Mouse (Mus musculus): ENCODE data around the gene Pced1b. TPM values are rescaled to one million over a fixed set of nuclear protein-coding genes. Genes with fewer than 3 reads are reported as not detected.

The Pced1b gene
- polyA plus RNA-seq, 1 experiment from 2014 or later: 3.0 TPM

- Histone ChIP-seq H3K27me3 (replicated peaks) (no peaks in the 10 kb centered on the region), H3K36me3 (no peaks in the 10 kb centered on the region), H3K27ac (no peak overlapping the region), H3K4me3 (replicated peaks) (no peak overlapping the region), H3K9ac (no peak overlapping the region), H3K9me3 (no peaks in the 10 kb centered on the region), H3K4me2 (no peak overlapping the region), H3K4me1 (no peaks in the 10 kb centered on the region)
- 21% methylated on average over 7 of the region's 7 CpGs for WGBS
- ATAC-seq (ENCODE audit: insufficient read depth, low FRiP score, low read depth): no peak
These were observed 11.7 kb upstream of the Pced1b start for GRCm38 (mm10) chr15:97235183-97235582.

- no peaks in the 10 kb centered on the region for H3K27me3 ChIP-seq (replicated peaks)
- no peak overlapping the region for H3K27ac ChIP-seq
- no peak overlapping the region for H3K9ac ChIP-seq
- no peak overlapping the region for H3K4me2 ChIP-seq
- no peaks in the 10 kb centered on the region for H3K4me1 ChIP-seq
- 56% methylated on average over 9 of the region's 9 CpGs for WGBS
- H3K4me3 ChIP-seq (replicated peaks): no peak overlapping the region
- no peaks in the 10 kb centered on the region for H3K9me3 ChIP-seq
- H3K36me3 ChIP-seq: no peaks in the 10 kb centered on the region
- ATAC-seq (ENCODE audit: insufficient read depth, low FRiP score, low read depth): no peak
These were observed 10.0 kb upstream of the Pced1b start for GRCm38 (mm10) chr15:97236943-97237342.

- Histone ChIP-seq H3K9ac (no peak overlapping the region), H3K27me3 (replicated peaks) (peaks cover 10% of the 10 kb centered on the region), H3K4me3 (replicated peaks) (no peak overlapping the region), H3K9me3 (no peaks in the 10 kb centered on the region), H3K4me2 (no peak overlapping the region), H3K36me3 (no peaks in the 10 kb centered on the region), H3K27ac (no peak overlapping the region), H3K4me1 (no peaks in the 10 kb centered on the region; the same call in 1 of the 2 replicates)
- WGBS: 75% methylated on average over 18 of the region's 18 CpGs
- ATAC-seq (ENCODE audit: insufficient read depth, low FRiP score, low read depth): no peak
These were observed 1.5 kb upstream of the Pced1b start for GRCm38 (mm10) chr15:97245392-97245791.

- Histone ChIP-seq H3K27me3 (replicated peaks) (peaks cover 10% of the 10 kb centered on the region), H3K4me1 (no peaks in the 10 kb centered on the region; the same call in 1 of the 2 replicates), H3K36me3 (no peaks in the 10 kb centered on the region), H3K9ac (no peak overlapping the region), H3K4me3 (replicated peaks) (peak overlapping the region; percentile 67; the same call in 1 of the 2 replicates), H3K4me2 (peak overlapping the region; percentile 93), H3K9me3 (no peaks in the 10 kb centered on the region), H3K27ac (no peak overlapping the region)
- WGBS: 28% methylated on average over 14 of the region's 14 CpGs
- no peak for ATAC-seq (ENCODE audit: insufficient read depth, low FRiP score, low read depth)
These were observed 651 bp upstream of the Pced1b start for GRCm38 (mm10) chr15:97246256-97246655.

- Histone ChIP-seq H3K9me3 (no peaks in the 10 kb centered on the region), H3K27ac (peak overlapping the region; percentile 82), H3K4me2 (peak overlapping the region; percentile 93), H3K4me3 (replicated peaks) (peak overlapping the region; percentile 67), H3K27me3 (replicated peaks) (peaks cover 10% of the 10 kb centered on the region), H3K4me1 (no peaks in the 10 kb centered on the region; the same call in 1 of the 2 replicates), H3K36me3 (no peaks in the 10 kb centered on the region), H3K9ac (peak overlapping the region; percentile 84)
- WGBS: 2% methylated on average over 14 of the region's 14 CpGs
- peak; percentile 15; the same call in 1 of the 2 replicates for ATAC-seq (ENCODE audit: insufficient read depth, low FRiP score, low read depth)
These were observed 869 bp downstream of the Pced1b start for GRCm38 (mm10) chr15:97247791-97248161.

GRCm38 (mm10) chr15:97248296-97248695 is 1.4 kb downstream of the Pced1b start:
- peak overlapping the region; percentile 82; the same call in 1 of the 2 replicates for H3K27ac ChIP-seq
- WGBS: 30% methylated on average over 8 of the region's 8 CpGs

GRCm38 (mm10) chr15:97249322-97249721 is 2.4 kb downstream of the Pced1b start:
- no peaks in the 10 kb centered on the region for H3K36me3 ChIP-seq
- no peak overlapping the region for H3K9ac ChIP-seq
- H3K4me1 ChIP-seq: no peaks in the 10 kb centered on the region; the same call in 1 of the 2 replicates
- no peaks in the 10 kb centered on the region for H3K9me3 ChIP-seq
- H3K27ac ChIP-seq: no peak overlapping the region
- WGBS: 92% methylated on average over 10 of the region's 10 CpGs
- no peak overlapping the region for H3K4me3 ChIP-seq (replicated peaks)
- ATAC-seq (ENCODE audit: insufficient read depth, low FRiP score, low read depth): no peak
- H3K4me2 ChIP-seq: no peak overlapping the region
- peaks cover 10% of the 10 kb centered on the region for H3K27me3 ChIP-seq (replicated peaks)

More at GRCm38 (mm10) chr15:97248296-97248695, 1.4 kb downstream of the Pced1b start:
- peak overlapping the region; percentile 93 for H3K4me2 ChIP-seq
- H3K4me1 ChIP-seq: no peaks in the 10 kb centered on the region; the same call in 1 of the 2 replicates
- H3K9me3 ChIP-seq: no peaks in the 10 kb centered on the region
- no peak for ATAC-seq (ENCODE audit: insufficient read depth, low FRiP score, low read depth)
- peaks cover 10% of the 10 kb centered on the region for H3K27me3 ChIP-seq (replicated peaks)
- H3K36me3 ChIP-seq: no peaks in the 10 kb centered on the region
- peak overlapping the region; percentile 67 for H3K4me3 ChIP-seq (replicated peaks)
- H3K9ac ChIP-seq: 0 out of 2 replicates have a peak overlapping the region, but pooled peaks have one; percentile 84

GRCm38 (mm10) chr15:97252493-97253034 is 5.7 kb downstream of the Pced1b start:
- Histone ChIP-seq H3K27ac (no peak overlapping the region), H3K27me3 (replicated peaks) (no peaks in the 10 kb centered on the region), H3K36me3 (no peaks in the 10 kb centered on the region), H3K9ac (no peak overlapping the region), H3K4me2 (no peak overlapping the region), H3K4me3 (replicated peaks) (no peak overlapping the region), H3K4me1 (peaks cover 2% of the 10 kb centered on the region; the same call in 1 of the 2 replicates), H3K9me3 (no peaks in the 10 kb centered on the region)
- 76% methylated on average over 8 of the region's 8 CpGs for WGBS
- ATAC-seq (ENCODE audit: insufficient read depth, low FRiP score, low read depth): no peak

- 93% methylated on average over 4 of the region's 4 CpGs for WGBS
- H3K9me3 ChIP-seq: no peaks in the 10 kb centered on the region
- 0 out of 2 replicates have a peak, but pooled peaks cover 2% of the 10 kb centered on the region for H3K4me1 ChIP-seq
- H3K27me3 ChIP-seq (replicated peaks): no peaks in the 10 kb centered on the region
- H3K4me3 ChIP-seq (replicated peaks): no peak overlapping the region
- H3K36me3 ChIP-seq: no peaks in the 10 kb centered on the region
- H3K27ac ChIP-seq: no peak overlapping the region
- no peak overlapping the region for H3K4me2 ChIP-seq
- ATAC-seq (ENCODE audit: insufficient read depth, low FRiP score, low read depth): no peak
- H3K9ac ChIP-seq: no peak overlapping the region
These were observed 7.5 kb downstream of the Pced1b start for GRCm38 (mm10) chr15:97254375-97254774.

GRCm38 (mm10) chr15:97255800-97256199 is 8.9 kb downstream of the Pced1b start:
- no peak overlapping the region for H3K4me3 ChIP-seq (replicated peaks)
- no peak overlapping the region for H3K9ac ChIP-seq
- 0 out of 2 replicates have a peak, but pooled peaks cover 2% of the 10 kb centered on the region for H3K4me1 ChIP-seq
- no peaks in the 10 kb centered on the region for H3K27me3 ChIP-seq (replicated peaks)
- no peaks in the 10 kb centered on the region for H3K9me3 ChIP-seq
- H3K27ac ChIP-seq: no peak overlapping the region
- 91% methylated on average over 3 of the region's 3 CpGs for WGBS
- no peaks in the 10 kb centered on the region for H3K36me3 ChIP-seq
- no peak for ATAC-seq (ENCODE audit: insufficient read depth, low FRiP score, low read depth)
- H3K4me2 ChIP-seq: no peak overlapping the region

GRCm38 (mm10) chr15:97256411-97256810 is 9.5 kb downstream of the Pced1b start:
- 90% methylated on average over 11 of the region's 11 CpGs for WGBS
- Histone ChIP-seq H3K4me1 (0 out of 2 replicates have a peak, but pooled peaks cover 2% of the 10 kb centered on the region), H3K4me2 (no peak overlapping the region), H3K27ac (no peak overlapping the region), H3K4me3 (replicated peaks) (no peak overlapping the region), H3K27me3 (replicated peaks) (no peaks in the 10 kb centered on the region), H3K9ac (no peak overlapping the region), H3K9me3 (no peaks in the 10 kb centered on the region), H3K36me3 (no peaks in the 10 kb centered on the region)
- ATAC-seq (ENCODE audit: insufficient read depth, low FRiP score, low read depth): no peak

GRCm38 (mm10) chr15:97257206-97257775 is 10.4 kb downstream of the Pced1b start:
- Histone ChIP-seq H3K36me3 (no peaks in the 10 kb centered on the region), H3K4me2 (no peak overlapping the region), H3K4me3 (replicated peaks) (no peak overlapping the region), H3K27me3 (replicated peaks) (no peaks in the 10 kb centered on the region), H3K27ac (no peak overlapping the region), H3K4me1 (0 out of 2 replicates have a peak, but pooled peaks cover 2% of the 10 kb centered on the region), H3K9ac (no peak overlapping the region), H3K9me3 (no peaks in the 10 kb centered on the region)
- 59% methylated on average over 8 of the region's 8 CpGs for WGBS
- no peak for ATAC-seq (ENCODE audit: insufficient read depth, low FRiP score, low read depth)
